Mouse (Mus musculus): Measurements from ENCODE around the gene Spatc1l. TPM values are rescaled to one million over a fixed set of nuclear protein-coding genes. Genes with fewer than 3 reads are reported as not detected.

Gene Spatc1l
- total RNA-seq (2021): not detected

GRCm38 (mm10) chr10:76561972-76562371, at the start of gene Spatc1l:
Gene Spatc1l (plus strand): TSS chr10:76562272.
- intact Hi-C loops (cut with DNase I): no loop called here
- no peak for DNase-seq (ENCODE audit: low spot score in 2 of 2)

- intact Hi-C loops (cut with DNase I): no loop called here
- DNase-seq (ENCODE audit: low spot score in 2 of 2): peak; percentile 32 to 36
These were observed 49.0 kb upstream of the Spatc1l start for GRCm38 (mm10) chr10:76512965-76513583.

- intact Hi-C loops (cut with DNase I): loop anchor here (5.0 kb wide), 1 partner anchor 201 kb away; no protein-coding TSS in a partner anchor
- DNase-seq (ENCODE audit: low spot score in 2 of 2): no peak
These were observed 31.1 kb upstream of the Spatc1l start for GRCm38 (mm10) chr10:76530922-76531321.

- intact Hi-C loops (cut with DNase I): loop anchor here (5.0 kb wide), 1 partner anchor 201 kb away; no protein-coding TSS in a partner anchor
- peak; percentile 97 for DNase-seq (ENCODE audit: low spot score in 2 of 2)
These were observed 30.7 kb upstream of the Spatc1l start, which contains the start of gene Lss for GRCm38 (mm10) chr10:76531375-76531774. Gene Lss (plus strand): TSS chr10:76531588.

- intact Hi-C loops (cut with DNase I): loop anchor here (5.0 kb wide), 1 partner anchor 200 kb away; no protein-coding TSS in a partner anchor
- no peak for DNase-seq (ENCODE audit: low spot score in 2 of 2)
These were observed 30.2 kb upstream of the Spatc1l start for GRCm38 (mm10) chr10:76531828-76532227.

- intact Hi-C loops (cut with DNase I): no loop called here
These were observed 26.5 kb upstream of the Spatc1l start for GRCm38 (mm10) chr10:76535526-76535925.

GRCm38 (mm10) chr10:76537619-76538018, 24.5 kb upstream of the Spatc1l start:
- intact Hi-C loops (cut with DNase I): no loop called here
- DNase-seq (ENCODE audit: low spot score in 2 of 2): no peak

More at GRCm38 (mm10) chr10:76535526-76535925, 26.5 kb upstream of the Spatc1l start:
- DNase-seq (ENCODE audit: low spot score in 2 of 2): no peak

- no peak for DNase-seq (ENCODE audit: low spot score in 2 of 2)
- intact Hi-C loops (cut with DNase I): no loop called here
These were observed 20.6 kb upstream of the Spatc1l start for GRCm38 (mm10) chr10:76541336-76542085.

- DNase-seq (ENCODE audit: low spot score in 2 of 2): no peak
- intact Hi-C loops (cut with DNase I): no loop called here
These were observed 19.3 kb upstream of the Spatc1l start for GRCm38 (mm10) chr10:76542636-76543375.

- intact Hi-C loops (cut with DNase I): no loop called here
- no peak for DNase-seq (ENCODE audit: low spot score in 2 of 2)
These were observed 15.5 kb upstream of the Spatc1l start for GRCm38 (mm10) chr10:76546566-76546965.

GRCm38 (mm10) chr10:76548218-76548617, 13.9 kb upstream of the Spatc1l start:
- DNase-seq (ENCODE audit: low spot score in 2 of 2): no peak
- intact Hi-C loops (cut with DNase I): no loop called here

- intact Hi-C loops (cut with DNase I): loop anchor here (5.0 kb wide), 1 partner anchor 182 kb away; no protein-coding TSS in a partner anchor
- DNase-seq (ENCODE audit: low spot score in 2 of 2): no peak
These were observed 11.6 kb upstream of the Spatc1l start for GRCm38 (mm10) chr10:76550458-76550857.

- intact Hi-C loops (cut with DNase I): loop anchor here (5.0 kb wide), 1 partner anchor 181 kb away; no protein-coding TSS in a partner anchor
- no peak for DNase-seq (ENCODE audit: low spot score in 2 of 2)
These were observed 10.5 kb upstream of the Spatc1l start for GRCm38 (mm10) chr10:76551556-76551955.

GRCm38 (mm10) chr10:76554061-76554460, 8.0 kb upstream of the Spatc1l start:
- DNase-seq (ENCODE audit: low spot score in 2 of 2): no peak
- intact Hi-C loops (cut with DNase I): loop anchor here (5.0 kb wide), 1 partner anchor 178 kb away; no protein-coding TSS in a partner anchor

- DNase-seq (ENCODE audit: low spot score in 2 of 2): no peak
- intact Hi-C loops (cut with DNase I): no loop called here
These were observed 8.1 kb downstream of the Spatc1l start for GRCm38 (mm10) chr10:76569996-76570685.

GRCm38 (mm10) chr10:76571070-76571469, 9.0 kb downstream of the Spatc1l start:
- no peak for DNase-seq (ENCODE audit: low spot score in 2 of 2)
- intact Hi-C loops (cut with DNase I): no loop called here

GRCm38 (mm10) chr10:76572151-76572550, 10.1 kb downstream of the Spatc1l start:
- intact Hi-C loops (cut with DNase I): no loop called here
- DNase-seq (ENCODE audit: low spot score in 2 of 2): no peak

- no peak for DNase-seq (ENCODE audit: low spot score in 2 of 2)
- intact Hi-C loops (cut with DNase I): no loop called here
These were observed 13.3 kb downstream of the Spatc1l start, which contains the start of gene Ftcd for GRCm38 (mm10) chr10:76575374-76575773. Gene Ftcd (plus strand): TSS chr10:76575648.

- intact Hi-C loops (cut with DNase I): no loop called here
These were observed 14.8 kb downstream of the Spatc1l start for GRCm38 (mm10) chr10:76576920-76577319.

More at GRCm38 (mm10) chr10:76576920-76577319, 14.8 kb downstream of the Spatc1l start:
- no peak for DNase-seq (ENCODE audit: low spot score in 2 of 2)

Measured in left cerebral cortex, postnatal 36 days (tissue).